Mouse (Mus musculus): Measurements from ENCODE around the gene Nfe2l1.
"Not testable (repeated sequence)": the region's sequence is repeated elsewhere in the genome, so short reads cannot be mapped to it uniquely, and the experiment has no call there.

Gene Nfe2l1

DNA sequence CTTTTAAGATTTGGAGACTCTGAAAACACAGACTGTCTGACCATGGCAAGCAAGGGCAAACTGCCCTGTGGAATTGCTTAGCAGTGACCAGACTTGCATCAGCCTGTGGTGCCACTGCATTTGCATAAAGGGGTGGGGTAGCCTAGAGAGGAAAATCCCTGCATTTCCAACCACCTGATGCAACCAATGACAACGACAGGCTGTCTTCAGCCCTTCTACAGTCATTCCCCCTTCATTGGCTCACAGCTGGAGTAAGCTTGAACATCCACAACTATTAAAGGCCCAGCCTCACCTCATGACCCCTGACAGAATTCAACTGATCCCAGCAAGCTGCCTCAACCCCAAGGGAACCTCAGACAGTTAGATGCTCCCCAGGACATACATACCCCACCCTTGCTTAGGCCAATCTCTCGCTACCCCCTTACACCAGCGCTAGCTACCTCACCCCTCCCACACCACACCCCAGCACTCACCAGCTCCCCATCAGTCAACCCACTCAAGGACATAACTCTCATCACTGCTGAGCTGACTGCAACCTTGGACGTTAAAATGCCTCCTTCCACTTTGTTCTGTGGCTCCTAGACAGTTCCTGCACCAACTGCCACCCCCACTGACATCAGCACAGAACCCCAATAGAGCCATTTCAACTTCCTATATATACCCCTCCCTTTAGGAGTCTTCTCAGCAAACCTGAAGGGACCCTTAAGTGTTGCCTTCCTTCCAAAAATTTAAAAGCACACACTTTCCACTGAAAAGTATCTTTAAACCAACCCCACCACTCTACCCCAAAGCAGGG, 6.9 kb downstream of the Nfe2l1 start:
- intact Hi-C loops (cut with DNase I), result no loop called here

DNA sequence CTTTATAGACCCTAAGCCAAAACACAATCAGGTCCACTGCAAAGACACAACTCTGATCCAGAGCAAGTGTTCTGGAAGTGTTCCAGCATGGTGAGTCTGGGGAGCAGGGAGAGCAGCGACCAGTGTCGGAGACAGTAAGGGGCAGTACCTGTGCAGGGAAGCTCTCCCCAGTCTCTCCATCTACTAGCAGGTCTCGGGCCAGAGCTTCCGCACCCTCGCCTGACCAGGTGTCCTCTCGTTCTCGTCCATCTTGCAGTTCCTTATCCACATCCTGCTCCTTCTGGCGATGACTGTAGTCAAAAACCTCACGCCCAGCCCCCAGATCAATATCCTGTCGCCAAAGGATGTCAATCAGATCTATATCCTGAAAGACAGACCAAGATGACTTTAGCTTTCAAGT, 7.8 kb downstream of the Nfe2l1 start:
- intact Hi-C loops (cut with DNase I), result no loop called here

DNA sequence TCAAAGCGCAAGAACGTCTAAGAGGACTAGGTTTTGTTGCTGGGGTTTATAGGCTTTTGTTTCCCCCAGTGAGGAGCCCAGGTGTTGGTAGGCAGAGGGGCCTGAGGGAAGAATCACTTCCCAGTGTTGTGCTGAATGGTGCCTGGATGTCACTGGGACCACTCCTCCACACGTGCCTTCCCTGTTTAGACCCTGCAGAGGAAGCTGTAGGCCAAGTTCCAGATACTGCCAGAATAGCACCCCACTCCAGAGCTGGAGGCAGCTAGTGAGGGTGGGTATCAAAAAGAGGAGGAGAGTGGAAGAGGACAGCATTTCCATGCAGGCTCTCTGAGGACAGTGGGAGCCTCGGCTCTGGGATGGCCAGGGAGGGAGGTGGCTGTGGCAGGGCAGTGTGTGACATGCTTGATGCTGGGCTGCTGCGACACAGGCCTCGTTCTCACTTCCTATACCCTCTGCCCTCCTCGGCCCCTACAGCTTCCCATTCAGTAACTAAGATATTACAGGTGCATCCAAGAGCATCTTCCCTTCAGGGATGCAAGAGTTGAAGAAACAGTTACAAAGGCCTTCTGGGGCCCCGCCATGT, 11.5 kb downstream of the Nfe2l1 start:
- intact Hi-C loops (cut with DNase I), result no loop called here

DNA sequence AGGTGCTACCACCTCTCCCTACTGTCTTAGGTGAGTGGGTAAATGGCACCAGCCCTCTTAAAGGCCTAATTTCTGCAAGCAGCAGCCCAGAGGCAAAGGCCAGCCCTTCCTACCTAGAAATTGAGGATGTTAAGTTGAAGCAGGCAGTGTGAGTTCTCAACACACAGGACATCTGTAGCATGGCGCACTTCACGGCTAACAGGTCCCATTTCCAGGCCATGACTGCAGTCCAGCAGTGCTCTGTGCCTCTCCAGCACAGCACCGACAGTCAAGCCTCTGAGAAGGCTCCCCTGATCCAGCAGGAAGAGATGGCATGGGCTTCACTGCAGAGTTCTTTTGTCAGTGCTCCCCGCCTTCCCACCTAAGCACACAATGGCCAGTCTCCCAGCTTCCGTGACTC, 12.8 kb downstream of the Nfe2l1 start:
- intact Hi-C loops (cut with DNase I), result no loop called here

DNA sequence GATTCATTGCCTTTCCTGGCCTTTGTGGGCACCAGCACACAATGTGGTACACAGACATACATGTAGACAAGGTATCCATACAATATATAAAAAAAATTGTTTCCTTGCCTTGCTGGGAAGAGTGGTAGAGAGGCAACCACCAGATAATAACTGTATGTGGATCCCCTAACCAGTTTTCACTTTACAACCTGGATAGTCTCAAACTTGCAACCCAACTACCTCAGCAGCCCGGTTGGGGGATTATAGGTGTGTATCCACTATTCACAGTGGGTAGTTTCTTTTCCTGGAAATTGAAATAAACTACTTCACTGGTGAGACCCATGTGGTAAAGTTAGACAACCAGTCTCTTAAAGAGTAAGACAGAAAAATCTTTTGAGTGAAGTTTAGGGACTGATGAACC, 13.3 kb downstream of the Nfe2l1 start:
- intact Hi-C loops (cut with DNase I), result no loop called here

DNA sequence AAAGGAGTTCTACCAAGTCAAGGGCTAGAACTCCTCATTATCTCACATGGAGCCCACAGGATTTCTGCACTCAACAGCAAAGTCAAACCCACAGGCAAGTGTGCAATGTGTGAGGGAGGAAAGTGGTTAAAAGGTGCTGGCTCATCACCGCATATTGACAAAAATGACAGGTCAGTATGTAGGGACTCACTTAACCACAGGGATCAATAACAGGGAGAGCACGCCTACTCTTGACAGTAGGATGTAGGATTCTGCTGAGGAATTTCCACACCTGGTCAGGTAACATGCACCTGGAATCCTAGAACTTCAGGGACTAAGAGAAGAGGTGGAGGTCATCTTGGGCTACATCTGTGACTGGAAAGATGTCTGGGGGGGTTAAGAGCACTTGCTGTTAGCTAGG, 13.9 kb downstream of the Nfe2l1 start:
- intact Hi-C loops (cut with DNase I), result no loop called here

DNA sequence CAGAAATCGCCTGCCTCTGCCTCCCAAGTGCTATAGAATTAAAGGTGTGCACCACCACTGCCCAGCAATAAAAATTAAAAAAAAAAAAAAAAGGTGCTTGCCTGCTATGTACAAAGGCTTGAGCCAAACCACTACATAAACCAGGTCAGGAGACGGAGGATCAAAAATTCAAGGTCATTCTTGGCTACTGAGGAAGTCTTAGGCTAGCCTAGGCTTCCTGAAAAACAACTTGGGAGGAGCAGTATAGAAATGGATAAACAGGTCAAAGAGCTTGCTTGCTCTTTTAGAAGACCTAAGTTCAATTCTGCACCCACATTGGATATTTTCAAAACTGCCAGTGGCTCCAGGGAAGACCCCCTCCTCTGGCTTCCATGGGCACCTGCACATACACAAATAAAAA, 15.3 kb downstream of the Nfe2l1 start:
- intact Hi-C loops (cut with DNase I), result no loop called here

DNA sequence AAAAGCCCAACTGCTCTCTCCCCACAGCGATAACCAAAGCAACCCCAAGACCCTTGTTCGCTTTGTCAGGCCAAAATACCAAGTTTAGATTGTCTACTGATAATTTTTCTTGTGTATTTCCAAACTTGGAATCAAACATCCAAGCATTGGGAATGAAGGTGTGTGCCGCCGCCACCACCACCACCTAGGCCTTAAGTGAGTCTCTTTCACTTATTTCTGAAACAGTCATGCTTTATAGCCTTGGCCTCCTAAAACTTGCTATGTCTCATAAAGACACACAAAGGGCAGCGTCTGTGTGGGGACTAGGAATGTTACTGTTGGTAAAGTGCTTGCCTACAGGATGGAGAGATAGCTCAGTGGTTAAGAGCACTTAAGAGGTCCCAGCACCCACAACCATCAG, 15.8 kb downstream of the Nfe2l1 start:
- intact Hi-C loops (cut with DNase I), result no loop called here

DNA sequence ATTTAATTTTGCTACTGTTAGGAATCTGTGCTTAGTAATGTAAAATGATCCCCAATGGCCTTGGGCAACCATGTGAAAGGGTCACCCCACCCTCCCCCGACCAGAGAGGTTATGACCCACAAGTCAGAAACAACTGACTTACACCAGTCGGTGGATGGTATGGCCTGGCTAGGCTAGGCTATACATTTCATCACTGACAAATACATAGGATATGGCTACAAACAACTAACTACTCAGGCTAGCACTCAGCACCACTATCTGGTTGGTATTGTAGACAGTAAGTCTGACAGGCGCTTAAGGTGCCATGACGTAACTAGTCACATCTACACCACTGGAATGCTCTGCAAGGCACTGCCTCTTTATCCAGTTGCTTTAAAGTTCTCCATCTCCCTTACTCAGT, 16.3 kb downstream of the Nfe2l1 start:
- intact Hi-C loops (cut with DNase I), result no loop called here

DNA sequence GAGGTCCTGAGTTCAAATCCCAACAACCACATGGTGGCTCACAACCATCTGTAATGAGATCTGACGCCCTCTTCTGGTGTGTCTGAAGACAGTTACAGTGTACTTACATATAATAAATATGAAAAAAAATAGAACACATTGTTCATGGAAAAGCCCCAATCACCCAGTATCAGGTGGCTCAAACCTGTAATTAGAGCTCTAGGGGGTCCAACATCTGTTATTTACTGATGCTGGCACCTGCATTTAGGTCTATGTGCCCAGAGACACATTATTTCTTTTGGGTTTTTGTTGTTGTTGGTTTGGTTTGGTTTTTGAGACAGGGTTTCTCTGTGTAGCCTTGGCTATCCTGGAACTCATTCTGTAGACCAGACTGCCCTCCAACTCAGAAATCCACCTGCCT, 18.6 kb downstream of the Nfe2l1 start:
- intact Hi-C loops (cut with DNase I), result not testable (repeated sequence)

DNA sequence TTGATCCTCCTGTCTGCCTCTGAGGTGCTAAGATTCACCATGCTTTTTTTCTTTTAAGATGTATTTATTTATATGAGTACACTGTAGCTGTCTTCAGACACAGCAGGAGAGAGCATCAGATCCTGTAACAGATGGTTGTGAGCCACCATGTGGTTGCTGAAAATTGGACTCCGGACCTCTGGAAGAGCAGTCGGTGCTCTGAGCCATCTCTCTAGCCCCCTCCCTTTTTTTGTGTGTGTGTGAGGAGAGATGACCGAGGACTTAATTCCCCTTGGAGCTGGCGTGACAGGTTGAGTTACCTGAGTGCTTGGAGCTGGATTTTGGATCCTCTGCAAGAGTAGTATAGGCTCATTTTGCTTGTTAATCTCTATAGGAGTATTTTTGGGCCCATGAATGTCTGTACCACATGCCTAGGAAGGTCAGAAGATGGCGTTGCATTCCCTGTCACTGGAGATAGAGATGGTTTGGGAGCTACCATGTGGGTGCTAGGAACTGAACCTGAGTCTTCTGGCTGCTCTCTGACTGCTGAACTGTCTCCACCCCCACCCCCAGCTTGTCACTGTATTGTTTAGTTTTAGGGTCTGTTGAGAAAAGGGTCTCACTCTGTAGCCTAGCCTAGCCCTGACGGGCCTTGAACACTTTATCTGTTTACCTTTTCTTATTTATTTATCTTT, 20.1 kb downstream of the Nfe2l1 start:
- intact Hi-C loops (cut with DNase I), result no loop called here

DNA sequence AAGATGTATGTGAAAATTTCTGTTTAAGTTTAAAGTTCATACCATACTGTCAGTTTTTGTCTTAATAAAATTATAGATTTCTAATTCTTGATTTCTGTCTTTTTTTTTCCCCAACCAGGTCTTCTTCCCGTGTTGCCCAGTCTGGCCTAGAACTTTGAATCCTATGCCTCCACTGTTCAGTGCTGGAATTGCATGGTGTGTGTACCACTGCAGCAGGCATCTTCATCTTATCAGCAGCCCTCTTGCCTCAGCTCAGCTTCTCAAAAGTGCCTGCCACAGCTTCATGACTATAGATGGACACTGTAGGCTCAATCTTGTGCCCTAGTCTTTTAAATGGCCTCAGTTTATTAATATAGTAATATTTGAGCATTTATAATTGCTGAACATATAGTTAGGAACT, 21.7 kb downstream of the Nfe2l1 start:
- intact Hi-C loops (cut with DNase I), result no loop called here

DNA sequence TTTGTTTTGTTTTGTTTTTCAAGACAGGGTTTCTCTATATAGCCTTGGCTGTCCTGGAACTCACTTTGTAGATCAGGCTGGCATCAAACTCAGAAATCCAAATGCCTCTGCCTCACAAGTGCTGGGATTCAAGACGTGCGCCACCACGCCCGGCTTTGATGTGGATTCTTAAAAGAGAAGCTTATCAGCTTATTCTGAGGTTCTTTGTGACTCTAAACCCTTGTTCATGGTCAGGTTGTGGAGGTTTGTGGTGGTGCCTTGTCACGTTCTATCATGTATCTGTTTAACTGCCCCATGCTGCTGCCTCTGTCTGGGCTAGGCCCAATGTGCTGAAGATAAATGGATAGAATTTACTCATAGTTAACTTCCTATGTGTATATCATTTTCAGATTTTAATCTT, 24.2 kb downstream of the Nfe2l1 start:
- intact Hi-C loops (cut with DNase I), result no loop called here

DNA sequence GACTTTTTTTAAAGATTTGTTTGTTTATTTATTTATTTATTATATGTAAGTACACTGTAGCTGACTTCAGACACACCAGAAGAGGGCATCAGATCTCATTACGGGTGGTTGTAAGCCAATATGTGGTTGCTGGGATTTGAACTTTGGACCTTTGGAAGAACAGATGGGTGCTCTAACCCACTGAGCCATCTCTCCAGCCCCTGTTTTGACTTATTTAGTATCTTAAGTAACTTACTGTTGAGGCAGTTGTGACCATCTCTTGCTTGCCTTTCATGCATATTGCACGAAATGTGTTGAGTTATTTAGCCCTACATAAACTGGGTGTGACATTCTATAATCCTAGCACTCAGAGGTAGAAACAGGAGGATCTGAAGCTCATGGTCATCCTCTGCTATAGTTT, 30.3 kb downstream of the Nfe2l1 start:
- intact Hi-C loops (cut with DNase I), result no loop called here

DNA sequence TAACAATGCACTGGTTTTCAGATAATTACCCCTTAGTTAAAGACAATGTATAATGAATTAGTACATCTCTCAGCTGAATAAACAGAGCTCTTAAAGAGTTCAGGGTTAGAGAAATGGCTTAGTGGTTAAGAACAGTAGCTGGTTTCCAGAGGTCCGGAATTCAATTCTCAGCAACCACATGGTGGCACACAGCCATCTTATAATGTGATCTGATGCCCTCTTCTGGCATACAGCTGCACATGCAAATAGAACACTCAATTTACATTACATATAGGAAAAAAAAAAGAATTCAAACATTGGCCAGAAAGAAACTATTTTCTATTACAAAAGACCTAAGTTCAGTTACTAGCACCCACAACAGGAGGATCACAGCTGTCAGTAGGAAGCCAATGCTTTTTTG, 33.2 kb downstream of the Nfe2l1 start:
- intact Hi-C loops (cut with DNase I), result no loop called here

DNA sequence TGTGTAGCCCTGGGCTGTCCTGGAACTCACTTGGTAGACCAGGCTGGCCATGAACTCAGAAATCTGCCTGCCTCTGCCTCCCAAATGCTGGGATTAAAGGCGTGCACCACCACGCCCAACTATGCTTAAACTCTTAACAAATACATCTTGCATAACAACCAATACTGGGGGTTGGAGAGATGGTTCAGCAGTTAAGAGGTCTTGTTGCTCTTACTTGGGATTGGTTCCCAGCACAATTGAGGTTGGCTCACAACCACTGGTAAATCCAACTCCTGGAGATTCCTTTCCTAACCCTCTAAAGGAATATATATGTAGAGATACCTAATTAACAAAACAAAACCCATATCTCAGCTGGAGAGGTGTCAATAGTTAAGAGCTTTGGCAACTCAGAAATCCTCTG, 33.7 kb downstream of the Nfe2l1 start:
- intact Hi-C loops (cut with DNase I), result no loop called here

DNA sequence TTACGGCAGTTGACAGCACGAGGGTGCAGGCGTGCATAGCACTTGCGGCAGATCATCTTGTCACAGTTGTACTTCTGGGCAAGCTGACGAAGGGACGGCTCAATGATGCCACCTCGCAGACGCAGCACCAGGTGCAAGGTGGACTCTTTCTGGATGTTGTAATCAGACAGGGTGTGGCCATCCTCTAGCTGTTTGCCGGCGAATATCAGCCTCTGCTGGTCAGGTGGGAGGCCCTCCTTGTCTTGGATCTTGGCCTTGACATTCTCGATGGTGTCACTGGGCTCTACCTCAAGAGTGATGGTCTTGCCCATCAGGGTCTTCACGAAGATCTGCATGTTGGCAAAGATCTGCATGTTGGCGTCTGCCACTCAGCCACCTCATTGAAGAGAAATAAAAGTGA, 34.3 kb downstream of the Nfe2l1 start:
- intact Hi-C loops (cut with DNase I), result no loop called here

DNA sequence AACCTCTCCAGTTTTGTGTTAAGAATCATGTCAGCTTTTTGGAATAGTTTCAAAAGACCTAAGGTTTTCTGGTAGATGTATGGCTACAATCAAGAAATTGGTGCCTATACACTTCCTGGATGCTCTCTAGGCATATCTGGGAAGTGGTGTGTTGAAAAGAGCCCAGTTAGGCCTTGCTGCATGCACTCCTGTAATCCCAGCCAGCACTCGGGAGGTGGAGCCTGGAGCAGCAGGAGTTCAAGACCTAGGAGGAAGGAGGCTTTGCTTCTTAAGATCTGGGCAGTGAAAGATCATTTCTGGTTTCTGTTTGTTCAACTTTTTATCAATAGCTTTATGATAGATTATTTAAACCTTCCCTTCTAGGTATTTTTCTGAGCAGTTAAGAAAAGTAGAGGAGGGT, 39.1 kb downstream of the Nfe2l1 start:
- intact Hi-C loops (cut with DNase I), result no loop called here

DNA sequence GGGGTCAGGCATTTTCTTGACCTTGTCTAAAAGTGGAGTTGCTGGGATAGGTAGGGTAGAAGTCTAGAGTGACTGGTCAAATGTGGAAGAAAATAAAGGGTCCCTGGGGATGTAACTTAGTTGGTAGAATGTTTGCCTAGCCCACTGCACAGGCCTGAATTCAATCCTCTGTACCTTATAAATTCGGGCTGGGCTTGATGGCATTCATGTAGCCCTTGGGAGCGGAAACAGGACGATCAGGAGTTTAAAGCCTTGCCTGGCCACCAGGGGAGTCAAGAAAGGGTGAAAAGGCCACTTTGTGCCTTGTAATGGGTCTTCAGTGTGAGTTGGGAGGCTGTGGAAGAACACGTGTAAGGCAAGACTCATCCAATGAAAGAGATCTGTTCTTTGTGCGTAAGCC, 39.8 kb downstream of the Nfe2l1 start:
- intact Hi-C loops (cut with DNase I), result no loop called here

DNA sequence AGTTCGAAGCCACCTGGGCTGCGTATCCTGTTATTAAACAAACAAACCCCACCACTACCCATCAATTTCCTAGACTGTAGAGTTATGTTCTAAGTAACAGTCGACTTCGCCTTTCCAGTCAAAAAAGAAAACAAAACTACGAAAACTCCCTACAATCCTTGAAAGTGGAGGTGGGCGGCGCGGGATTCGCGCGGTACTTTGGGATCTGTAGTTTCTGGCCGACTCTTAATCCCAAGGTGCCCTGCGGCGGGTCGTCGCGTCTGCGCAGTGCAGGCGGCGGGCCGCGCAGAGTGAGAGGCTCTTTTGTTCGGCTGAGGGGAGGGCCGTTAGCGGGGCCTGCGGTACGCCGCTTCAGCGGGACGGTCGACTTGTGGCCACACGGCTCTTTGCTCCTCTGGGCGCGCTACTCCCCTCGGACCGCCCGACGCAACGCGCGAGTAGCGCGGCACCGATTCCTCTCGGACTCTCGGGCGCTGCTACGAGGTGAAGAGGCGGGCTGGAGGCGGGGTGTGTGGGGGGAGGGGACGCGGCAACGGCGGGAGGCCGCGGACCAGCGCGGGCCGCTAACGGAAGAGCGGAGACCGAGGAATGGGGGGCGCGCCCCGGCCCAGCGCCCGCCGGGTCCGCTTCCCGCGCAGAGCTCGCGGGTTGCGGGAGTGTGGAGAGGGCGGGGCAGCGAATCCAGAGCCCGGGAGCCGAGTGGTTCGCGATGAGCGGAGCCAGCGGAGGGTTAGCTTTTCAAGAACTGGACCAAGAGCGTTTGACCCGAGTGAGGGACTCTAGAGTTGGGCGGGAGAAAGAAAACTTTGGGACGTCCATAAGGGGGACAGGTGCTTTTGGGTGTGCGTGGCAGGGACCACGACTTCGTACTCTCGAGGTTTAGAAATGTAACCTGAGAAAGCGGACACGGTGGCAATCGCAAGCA, 40.6 kb downstream of the Nfe2l1 start, which contains the start of gene Cbx1:
TSS of gene Cbx1 (plus strand) at position 257 of the 925 bp plus-strand sequence.
- intact Hi-C loops (cut with DNase I), result no loop called here

DNA sequence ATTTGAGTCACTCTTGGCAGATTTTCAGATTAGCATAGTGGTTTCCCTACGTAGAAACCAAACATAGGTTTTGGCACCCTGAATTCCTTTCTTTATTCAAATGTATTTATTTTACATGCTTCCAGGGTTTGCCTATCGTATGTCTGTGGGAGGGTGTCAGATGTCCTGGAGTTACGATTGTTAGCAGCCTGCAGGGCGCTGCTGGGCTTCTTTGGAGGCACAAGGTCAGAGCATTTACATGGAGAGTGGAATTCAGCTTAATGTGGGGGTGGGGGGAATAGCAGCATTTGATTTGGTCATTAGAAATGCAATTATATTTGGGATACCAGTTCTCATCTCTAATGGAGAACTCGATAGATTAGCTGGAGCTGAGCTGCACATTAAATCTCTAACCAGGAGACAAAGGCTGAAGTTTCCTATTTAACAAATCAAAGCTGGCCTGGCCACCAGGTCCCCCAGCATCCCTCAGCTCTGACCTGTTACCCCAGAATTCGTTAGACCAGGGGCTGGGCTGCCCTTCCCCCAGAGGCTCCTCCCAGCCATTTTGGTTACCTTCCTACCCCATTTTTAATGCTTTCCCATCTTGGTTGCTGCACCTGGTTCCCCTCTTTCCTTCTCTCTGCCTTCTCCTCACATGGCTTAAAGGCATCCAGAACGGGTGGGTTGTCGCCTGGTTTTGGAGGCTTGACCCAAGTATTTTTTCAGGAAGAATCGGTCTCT, 42.9 kb downstream of the Nfe2l1 start:
- intact Hi-C loops (cut with DNase I), result no loop called here
